Mouse (Mus musculus): ENCODE results near the gene Rubcnl.

- TF ChIP-seq MYOD1 (IDR thresholded peaks at IDR 0.05; ENCODE audit: control insufficient read depth in 1 of 3, insufficient read length in 2 of 3, low read depth in 2 of 3) (no peak), POLR2A (IDR thresholded peaks at IDR 0.05; ENCODE audit: insufficient read length, low read depth) (no peak), USF1 (IDR thresholded peaks at IDR 0.05; ENCODE audit: low read depth) (no peak), TCF12 (IDR thresholded peaks at IDR 0.05; ENCODE audit: insufficient read depth, poor library complexity, severe bottlenecking) (no peak), POLR2AphosphoS2 (IDR thresholded peaks at IDR 0.05; ENCODE audit: insufficient read length, low read depth) (no peak), MYOG (IDR thresholded peaks at IDR 0.05; ENCODE audit: control insufficient read depth in 1 of 3, insufficient read depth in 1 of 3, insufficient read length in 2 of 3, low read depth in 2 of 3) (no peak), E2F4 (IDR thresholded peaks at IDR 0.05; ENCODE audit: insufficient read depth) (no peak)
Observed at GRCm38 (mm10) chr14:74972216-74972615, 43.6 kb upstream of the Rubcnl start.
